Comparison of ENCODE assay signal across 26 mouse cellular contexts in the genomic region with DNA sequence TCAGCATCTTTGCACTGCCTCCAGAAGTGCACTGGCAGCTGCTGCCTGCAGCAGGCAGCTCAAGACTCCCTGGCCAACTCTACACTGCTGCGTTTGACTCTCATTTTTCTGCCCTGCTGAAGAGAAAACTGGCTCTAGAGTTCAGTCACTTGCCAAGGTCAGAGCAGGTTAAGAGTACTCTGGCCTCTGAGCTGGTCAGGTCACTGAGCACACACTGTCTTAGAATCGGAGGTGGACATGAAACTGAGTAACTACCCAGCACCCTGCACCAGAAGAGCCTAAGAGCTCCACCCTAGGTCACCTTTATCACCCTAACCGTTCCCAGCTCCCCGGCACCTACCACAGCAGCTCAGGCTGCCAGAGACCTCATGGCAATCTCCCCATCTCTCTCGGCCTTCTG. TPM values are rescaled to one million over a fixed set of nuclear protein-coding genes. Genes with fewer than 3 reads are reported as not detected.
"Had no signal": no experiment of that assay in that cellular context is flagged by ENCODE, and none has a peak within 500 bp of the region (broad histone marks: within the 10 kb centered on the region; RNA-seq: fewer than 3 reads in every experiment).

No protein-coding gene starts in this region.

- DNase-seq: layer of hippocampus, postnatal 36 days; liver, postnatal 0 days; lung, embryonic 14.5 days; midbrain, embryonic 14.5 days; thymus, adult 18-20 months; thymus, postnatal 36 days had no signal

- H3K4me3 ChIP-seq: left cerebral cortex, adult 2 months; limb, embryonic 13.5 days had no signal

- H3K9me3 ChIP-seq: limb, embryonic 13.5 days had no signal

- H3K27me3 ChIP-seq: limb, embryonic 13.5 days had no signal

- H3K4me2 ChIP-seq: limb, embryonic 13.5 days; liver, embryonic 11.5 days; lung, embryonic 14.5 days had no signal

- H3K9ac ChIP-seq: limb, embryonic 13.5 days; liver, embryonic 14.5 days; liver, postnatal 0 days; lung, embryonic 14.5 days had no signal

- H3K27ac ChIP-seq: left cerebral cortex, adult 2 months; limb, embryonic 13.5 days; liver, embryonic 14.5 days; macrophage had no signal

- ATAC-seq: intestine, postnatal 0 days; liver, postnatal 0 days; lung, postnatal 0 days had no signal

RNA-seq across cellular contexts. Expression of a gene that starts 5.0 kb away (rescaled TPM):
- total RNA-seq: megakaryocyte, adult 5-6 weeks had no signal
- polyA plus RNA-seq: intestine, postnatal 0 days; macrophage; small intestine, adult 2 months had no signal

RNA-seq across cellular contexts. Expression of a gene that starts 5.1 kb away (rescaled TPM):
- total RNA-seq: layer of hippocampus, adult 8-10 months; layer of hippocampus, postnatal 36 days; left cerebral cortex, adult 2 months; left cerebral cortex, postnatal 10 days; left cerebral cortex, postnatal 36 days; megakaryocyte, adult 5-6 weeks; midbrain, postnatal 0 days had no signal
- polyA plus RNA-seq: intestine, embryonic 14.5 days; intestine, postnatal 0 days; liver, embryonic 11.5 days; liver, postnatal 0 days; lung, postnatal 0 days; macrophage; midbrain, embryonic 14.5 days; midbrain, postnatal 0 days; neural tube, embryonic 11.5 days; neural tube, embryonic 14.5 days; spleen, adult 2 months; stomach, embryonic 16.5 days; testis, adult 2 months; urinary bladder, adult 2 months had no signal
